Mouse (Mus musculus): Measurements from ENCODE around the gene Zfyve28.

Gene Zfyve28

GRCm38 (mm10) chr5:34175403-34175694 is 112.9 kb downstream of the Zfyve28 start:
- DNase-seq, result no peak

DNA sequence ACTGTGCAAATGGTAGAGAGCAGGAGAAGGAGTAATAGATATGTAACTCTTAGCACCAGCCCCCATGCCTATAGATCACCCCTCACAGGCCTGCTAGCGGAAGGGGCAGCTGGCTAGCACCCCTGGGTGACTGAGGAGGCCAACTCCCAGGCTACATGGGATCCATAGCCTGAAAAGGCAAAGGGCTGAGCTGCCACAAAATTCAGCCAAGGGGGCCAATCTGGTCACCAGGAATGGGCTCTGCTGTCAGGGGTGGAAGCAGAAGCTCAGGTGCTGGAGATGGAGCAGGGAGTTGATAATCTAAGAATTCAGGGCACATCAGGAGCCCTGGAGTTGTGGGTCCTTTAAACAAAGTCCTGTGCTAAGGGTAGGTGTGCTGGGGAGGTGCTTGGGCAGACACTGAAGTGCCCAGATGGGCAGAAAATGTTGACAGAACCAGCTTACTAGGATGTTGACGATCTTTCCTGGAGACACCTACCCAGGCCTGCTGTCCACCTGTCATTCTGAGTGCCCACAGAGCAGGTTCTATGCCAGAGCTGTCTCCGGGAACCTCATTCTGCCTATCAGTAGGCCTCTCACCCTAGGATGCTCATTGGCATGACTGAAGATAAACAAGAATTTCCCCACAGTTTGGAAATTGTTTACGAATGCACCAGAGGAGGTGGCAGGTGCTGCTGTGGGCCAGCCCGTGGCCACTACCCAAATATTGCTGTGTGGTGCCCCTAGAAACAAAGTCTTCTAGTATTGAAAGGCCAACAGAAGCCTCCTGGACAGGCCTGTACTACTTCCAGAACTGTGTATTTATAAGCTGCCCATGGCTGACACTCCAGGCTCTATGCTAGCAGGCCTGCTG is 113.5 kb downstream of the Zfyve28 start:
- no peak for DNase-seq

DNA sequence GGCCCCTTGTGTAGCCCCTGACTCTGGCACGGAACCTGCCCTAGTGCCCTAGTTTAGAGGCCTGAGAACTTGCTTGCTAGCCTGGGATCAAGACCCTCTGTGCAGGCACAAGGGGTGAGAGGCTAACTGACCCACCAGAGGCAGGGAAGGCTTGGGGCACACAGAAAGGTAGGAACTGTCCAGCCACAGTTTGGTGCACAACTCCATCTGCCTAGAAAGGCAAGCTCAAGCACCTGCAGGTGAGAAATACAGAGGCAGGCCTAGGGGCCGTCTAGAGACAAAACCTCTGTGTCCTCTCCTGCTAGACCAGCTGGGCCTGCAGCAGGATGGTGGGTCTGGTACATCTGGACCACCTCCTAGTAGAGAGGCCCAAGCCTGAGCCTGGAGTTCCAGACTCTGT is 114.2 kb downstream of the Zfyve28 start:
- DNase-seq, result no peak

DNA sequence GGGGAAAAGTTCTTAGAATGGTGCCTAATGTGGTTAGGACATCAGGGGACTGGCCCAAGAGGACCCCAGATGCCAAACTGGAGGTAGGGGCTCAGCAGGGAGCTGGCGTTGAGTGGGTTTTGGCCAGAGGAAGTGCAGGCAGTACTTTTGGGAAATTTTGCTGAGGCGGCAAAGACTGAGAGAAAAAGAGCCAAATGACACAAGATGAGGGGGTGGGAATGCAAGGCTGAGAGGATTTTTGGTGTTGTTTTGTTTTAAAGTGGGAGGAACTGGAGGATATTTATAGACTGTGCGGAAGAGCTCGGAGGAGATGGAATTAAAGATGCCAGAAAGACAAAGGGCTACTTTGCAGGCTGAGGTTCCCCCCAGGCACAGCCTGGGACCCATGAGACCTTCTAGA is 117.5 kb downstream of the Zfyve28 start:
- DNase-seq, result peak; percentile 49

- no peak for DNase-seq
Measured at GRCm38 (mm10) chr5:34169954-34170353, 118.3 kb downstream of the Zfyve28 start.

- peak; percentile 99 for DNase-seq
Measured at GRCm38 (mm10) chr5:34168950-34169891, 119.0 kb downstream of the Zfyve28 start, which contains the start of the genes Poln and Haus3. Gene Poln, minus strand, starts transcription at chr5:34169448. Gene Haus3, minus strand, starts transcription at chr5:34169527.

DNA sequence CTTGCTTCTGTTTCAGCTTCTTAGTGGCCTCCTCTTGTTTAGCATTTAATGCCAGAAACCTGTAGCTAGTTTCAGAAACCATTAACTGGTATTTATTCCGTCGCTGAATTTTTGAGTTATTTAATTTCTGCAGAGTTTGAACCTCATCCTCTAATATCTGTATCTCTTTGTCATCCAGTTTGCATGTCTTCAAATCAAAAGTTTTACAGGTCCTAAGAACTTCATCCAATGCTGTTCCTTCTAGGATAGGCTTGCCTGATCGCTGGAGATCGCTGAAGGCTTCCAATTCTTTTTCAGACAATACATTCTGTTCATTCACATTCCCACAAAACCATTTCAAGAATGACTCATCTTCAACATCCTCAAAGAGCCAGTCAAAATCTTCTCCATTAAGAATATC is 120.4 kb downstream of the Zfyve28 start:
- DNase-seq, result no peak

DNA sequence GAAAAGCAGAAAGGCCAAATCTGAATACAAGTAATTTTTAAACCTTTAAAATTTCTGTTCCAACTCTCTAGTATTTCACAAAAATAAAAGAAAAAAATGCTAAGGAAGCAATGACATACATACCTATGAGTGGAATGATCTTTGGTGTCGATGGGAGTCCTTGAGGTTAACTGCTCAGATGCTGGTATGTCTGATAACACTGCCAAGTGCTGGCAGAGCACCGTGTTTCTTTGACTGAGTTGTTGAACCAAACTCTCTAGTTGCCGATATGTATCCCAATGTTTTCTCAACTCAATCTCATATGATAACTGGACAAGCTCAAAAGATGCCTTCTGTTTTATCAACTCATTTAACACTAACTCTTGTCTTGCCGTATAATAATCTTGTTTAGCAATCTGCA is 122.5 kb downstream of the Zfyve28 start:
- no peak for DNase-seq

DNA sequence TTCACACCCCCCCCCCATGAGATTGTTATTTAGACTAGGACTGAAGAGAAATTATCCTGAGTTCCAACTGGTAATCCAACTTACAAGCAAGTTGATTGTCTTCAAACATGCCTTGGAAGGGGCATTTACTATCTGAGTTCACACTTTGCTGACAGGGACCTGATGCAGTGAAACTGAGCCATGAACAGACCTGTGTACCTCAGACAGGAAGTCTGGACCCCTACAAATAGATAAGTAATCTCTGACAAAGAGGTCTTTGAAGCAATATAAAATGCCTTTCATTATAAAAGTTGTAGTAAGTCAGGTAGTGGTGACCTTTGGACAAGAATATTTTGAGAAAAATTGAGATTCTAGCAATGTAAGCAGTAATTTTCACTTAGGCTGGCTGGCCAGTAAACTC is 139.8 kb downstream of the Zfyve28 start:
- no peak for DNase-seq

DNA sequence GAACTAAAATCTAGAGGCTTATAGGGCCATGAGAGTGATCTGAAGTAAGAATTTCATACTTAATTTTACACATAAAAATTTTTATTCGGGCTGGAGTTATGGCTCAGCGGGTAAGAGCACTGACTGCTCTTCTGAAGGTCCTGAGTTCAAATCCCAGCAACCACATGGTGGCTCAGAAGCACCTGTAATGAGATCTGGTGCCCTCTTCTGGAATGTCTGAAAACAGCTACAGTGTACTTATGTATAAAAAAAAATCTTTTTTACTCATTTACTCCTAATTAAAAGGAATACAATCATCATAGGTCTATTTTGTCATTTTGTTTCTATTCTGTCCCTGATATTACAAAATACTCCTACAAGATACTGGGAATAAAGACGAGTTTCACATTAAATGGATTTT is 140.7 kb downstream of the Zfyve28 start:
- no peak for DNase-seq
